Mouse (Mus musculus) mouse trophoblast stem cell (cell line): ENCODE measurements around the gene Hoxd3.

ENCODE experiments used
- in situ Hi-C, 2 experiments: fragments of 300-500 bp; cut with MseI, MboI; formaldehyde crosslinking; loops; 2 replicates in 1 of 2; 3 replicates in 1 of 2; pipeline ENCODE4 v1.15.1; 2025

Hoxd3 gene

DNA sequence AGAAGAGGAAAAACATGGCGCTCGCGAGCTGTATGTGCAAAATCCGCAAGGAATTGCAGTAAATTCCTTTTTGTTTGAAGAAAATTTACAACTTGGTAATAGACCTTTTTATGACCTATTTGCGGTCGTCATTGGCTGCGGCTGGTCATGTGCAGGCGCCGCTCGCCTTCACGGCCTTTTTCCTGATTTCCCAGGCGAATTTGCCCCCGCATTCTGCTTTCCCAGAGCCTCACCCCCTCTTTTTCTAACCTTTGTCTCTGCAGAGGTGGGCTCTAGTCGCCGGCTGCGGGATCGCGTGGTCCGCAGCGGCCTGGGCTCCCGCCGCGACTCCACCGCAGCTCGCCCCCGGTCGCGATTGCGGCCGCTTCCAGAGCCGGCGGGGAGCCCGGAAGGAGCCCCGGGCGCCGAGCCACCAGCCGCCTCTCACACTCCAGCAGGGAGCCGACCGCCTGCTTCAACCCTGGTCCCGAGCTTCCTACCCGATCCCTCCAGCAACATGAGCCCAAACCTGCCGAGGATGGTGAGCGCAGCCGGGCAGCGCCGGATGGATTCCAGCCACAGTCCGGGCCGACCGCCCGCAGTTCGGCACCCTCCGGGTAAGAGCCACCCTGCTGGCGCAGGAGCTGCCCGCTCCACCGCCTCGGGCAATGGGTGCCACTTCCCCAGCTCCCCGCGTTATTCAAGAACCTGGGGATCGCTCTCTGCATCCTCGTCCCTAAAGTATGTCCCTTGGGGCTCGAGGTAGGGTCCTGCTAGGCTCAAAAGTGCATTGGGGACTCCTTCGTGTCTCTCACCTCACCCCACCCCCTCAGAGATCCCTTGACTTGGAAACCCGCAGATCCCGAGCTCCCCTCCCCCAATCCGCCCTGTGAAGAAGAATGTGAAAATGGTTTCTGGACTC, at the start of gene Hoxd3, which contains the start of gene Hoxd4:
Gene Hoxd3 (plus strand): TSS at position 207 of the 901 bp plus-strand sequence.
Gene Hoxd4 (plus strand): TSS at position 209 of the 901 bp plus-strand sequence.
- in situ Hi-C loops: loop anchor here (5.0 to 25.0 kb wide), 3 partner anchors 430 to 875 kb away; no protein-coding TSS in a partner anchor

DNA sequence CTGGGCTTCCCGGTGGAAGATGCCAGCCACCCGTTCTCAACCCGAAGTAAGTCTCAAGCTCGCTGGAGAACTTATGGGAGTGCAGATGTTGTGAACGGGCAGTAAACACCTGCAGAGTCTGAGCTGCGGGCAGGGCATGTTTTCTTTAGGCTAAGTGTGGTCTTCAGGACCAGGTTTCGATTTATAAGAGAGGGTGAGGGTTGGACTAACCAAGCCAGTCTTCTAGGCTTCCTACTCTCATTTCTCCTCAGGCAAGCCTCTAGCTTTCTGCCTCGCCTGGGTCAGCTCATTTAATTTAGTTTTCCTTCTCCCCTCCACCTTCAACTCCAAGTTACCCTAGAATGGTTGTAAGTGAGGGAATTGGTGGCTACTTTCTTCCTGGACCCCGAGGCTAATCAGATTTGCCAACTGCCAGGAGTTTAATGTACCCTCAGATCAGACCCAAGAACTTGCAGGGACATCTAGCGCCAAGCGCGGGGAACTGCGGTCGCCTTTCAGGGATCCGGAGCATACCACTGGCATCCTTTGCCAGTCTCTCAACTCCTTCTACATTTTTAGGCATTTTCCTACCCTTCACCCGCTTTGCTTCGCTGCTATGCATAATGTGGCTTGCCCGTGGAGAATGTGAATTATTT, 48.3 kb upstream of the Hoxd3 start:
- in situ Hi-C loops: loop anchor here (10.0 kb wide), 2 partner anchors 359 to 369 kb away; no protein-coding TSS in a partner anchor

DNA sequence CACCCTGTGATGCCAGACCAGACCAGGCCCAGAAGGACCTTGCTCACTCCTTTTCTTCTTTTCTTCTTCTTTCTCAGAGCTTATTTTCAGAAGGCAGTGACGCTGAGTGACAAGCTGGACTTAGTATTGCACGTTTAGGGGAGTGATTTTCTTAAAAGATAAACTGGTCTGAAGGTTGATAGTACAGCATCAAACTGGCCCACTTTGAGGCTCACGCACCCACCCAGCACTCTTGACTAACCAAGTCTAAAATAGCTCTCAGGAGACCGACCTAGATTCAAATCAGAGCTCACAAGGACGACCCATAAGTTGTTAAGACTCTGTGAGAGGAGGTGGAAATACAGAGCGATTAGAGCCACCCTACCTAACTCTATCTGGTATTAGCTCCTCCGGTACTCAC, 45.3 kb upstream of the Hoxd3 start:
- in situ Hi-C loops: loop anchor here (10.0 kb wide), 2 partner anchors 362 to 372 kb away; no protein-coding TSS in a partner anchor

DNA sequence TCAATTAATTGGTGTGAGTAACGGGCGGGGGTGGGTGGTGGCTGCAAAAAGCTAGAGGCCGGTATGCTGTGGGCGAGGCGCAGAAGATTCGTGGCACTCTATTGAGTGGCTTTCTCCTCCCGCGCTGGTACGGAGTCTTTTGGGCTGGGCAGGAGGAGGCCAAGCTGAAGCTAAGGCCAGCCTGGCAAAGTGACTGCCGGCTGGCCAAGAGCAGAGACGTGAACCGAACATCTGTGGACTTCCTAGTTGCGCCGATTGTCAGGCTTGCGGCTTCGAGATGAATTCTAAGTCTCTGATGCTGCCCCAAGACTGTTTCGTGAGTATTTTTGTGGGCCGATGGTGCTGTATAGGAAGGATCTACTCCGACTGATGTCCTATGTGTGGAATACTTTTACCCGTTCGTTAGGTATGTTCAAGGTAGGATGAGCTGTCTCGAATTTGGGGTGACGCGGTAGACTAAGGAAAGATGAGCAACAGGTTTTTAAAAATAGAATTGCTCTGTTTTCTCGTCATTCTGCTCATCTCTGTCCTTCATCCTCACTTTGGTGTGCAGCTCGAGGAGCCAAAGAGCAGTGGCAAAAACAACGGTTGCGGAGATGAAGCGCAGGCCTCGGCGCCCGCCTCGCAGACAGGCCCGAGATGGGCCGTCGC, 44.4 kb upstream of the Hoxd3 start:
- in situ Hi-C loops: loop anchor here (10.0 kb wide), 2 partner anchors 363 to 373 kb away; no protein-coding TSS in a partner anchor

DNA sequence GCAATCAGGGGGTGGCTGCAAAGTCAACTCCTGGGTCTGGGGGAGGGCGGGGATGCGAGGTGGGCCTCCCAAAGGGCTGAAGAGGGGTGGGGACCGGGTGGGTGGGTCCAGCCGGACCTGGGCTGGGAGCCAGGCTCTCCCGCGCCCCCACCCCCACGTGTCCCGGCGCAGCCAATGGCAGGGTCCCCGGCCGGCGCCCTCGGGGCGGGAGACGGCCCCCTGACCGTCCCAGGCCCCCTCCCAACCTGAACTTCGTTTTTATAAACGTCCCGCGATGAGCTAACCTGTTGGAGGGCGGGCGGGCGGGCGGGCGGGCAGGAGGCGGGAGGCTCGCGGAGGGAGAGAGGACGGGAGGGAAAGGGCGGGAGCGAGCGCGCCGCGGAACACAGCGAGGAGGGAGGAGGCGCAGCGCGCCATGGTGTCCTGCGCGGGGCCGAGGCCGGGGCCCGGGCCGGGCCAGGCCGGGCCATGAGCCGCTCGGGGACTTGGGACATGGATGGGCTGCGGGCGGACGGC, 43.8 kb upstream of the Hoxd3 start, which contains the start of gene Hoxd13:
Gene Hoxd13 (plus strand): TSS at position 469 of the 516 bp plus-strand sequence.
- in situ Hi-C loops: loop anchor here (10.0 kb wide), 2 partner anchors 363 to 373 kb away; no protein-coding TSS in a partner anchor

DNA sequence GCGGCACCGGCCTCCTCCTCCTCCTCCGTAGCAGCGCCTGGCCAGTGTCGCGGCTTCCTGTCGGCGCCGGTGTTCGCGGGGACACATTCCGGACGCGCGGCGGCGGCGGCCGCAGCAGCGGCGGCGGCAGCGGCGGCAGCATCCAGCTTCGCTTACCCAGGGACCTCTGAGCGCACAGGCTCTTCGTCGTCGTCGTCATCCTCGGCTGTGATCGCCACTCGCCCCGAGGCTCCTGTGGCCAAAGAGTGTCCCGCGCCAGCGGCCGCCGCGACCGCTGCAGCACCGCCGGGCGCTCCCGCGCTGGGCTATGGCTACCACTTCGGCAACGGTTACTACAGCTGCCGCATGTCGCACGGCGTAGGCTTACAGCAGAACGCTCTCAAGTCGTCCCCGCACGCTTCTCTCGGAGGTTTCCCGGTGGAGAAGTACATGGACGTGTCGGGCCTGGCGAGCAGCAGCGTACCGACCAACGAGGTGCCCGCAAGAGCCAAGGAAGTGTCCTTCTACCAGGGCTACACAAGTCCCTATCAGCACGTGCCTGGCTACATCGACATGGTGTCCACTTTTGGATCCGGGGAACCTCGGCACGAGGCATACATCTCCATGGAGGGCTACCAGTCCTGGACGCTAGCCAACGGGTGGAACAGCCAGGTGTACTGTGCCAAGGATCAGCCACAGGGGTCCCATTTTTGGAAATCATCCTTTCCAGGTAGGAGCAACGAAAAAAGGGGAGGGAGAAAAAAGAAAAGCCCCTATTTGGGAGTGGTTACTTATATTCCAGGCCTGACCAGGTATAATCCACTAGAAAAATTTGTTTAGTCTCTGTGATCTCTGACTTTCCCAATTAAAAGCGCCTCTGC, 43.1 kb upstream of the Hoxd3 start:
- in situ Hi-C loops: loop anchor here (10.0 kb wide), 2 partner anchors 364 to 374 kb away; no protein-coding TSS in a partner anchor

DNA sequence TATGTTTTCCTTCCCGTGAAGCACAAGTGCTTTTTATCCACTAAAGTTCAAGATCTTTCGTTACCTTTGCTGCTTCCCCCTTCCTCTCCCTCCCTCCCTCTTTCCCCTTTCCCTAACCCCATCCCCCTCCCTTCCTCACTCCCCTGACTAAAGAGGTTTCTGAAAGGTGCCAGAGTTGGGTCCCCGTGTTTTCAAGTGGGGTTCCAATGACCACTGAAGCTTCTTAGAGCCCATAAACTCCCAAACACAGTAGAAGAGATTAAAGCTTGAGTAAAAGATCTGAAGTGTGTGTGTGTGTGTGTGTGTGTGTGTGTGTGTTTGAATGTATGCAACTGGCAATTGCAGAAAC, 42.5 kb upstream of the Hoxd3 start:
- in situ Hi-C loops: loop anchor here (10.0 kb wide), 2 partner anchors 364 to 374 kb away; no protein-coding TSS in a partner anchor

DNA sequence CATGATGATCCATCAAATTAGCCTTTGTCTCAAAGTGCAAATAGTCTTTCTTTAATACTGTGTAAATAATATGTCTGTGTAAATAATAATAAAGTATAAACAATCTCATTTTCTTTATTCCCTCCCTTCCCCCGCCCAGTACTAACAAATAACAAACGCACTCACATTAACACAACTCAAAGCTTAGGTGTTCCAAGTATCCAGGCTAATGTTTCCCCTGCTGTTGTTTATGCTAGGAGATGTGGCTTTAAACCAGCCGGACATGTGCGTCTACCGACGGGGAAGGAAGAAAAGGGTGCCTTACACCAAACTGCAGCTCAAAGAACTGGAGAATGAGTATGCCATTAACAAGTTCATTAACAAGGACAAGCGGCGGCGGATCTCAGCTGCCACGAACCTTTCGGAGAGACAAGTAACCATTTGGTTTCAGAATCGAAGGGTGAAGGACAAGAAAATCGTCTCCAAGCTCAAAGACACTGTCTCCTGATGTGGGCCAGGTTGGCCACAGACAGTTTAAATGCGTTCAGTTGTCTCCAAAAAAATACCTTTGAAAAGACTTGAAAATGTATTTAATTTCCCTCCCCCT, 42.0 kb upstream of the Hoxd3 start:
- in situ Hi-C loops: loop anchor here (10.0 kb wide), 2 partner anchors 365 to 375 kb away; no protein-coding TSS in a partner anchor

DNA sequence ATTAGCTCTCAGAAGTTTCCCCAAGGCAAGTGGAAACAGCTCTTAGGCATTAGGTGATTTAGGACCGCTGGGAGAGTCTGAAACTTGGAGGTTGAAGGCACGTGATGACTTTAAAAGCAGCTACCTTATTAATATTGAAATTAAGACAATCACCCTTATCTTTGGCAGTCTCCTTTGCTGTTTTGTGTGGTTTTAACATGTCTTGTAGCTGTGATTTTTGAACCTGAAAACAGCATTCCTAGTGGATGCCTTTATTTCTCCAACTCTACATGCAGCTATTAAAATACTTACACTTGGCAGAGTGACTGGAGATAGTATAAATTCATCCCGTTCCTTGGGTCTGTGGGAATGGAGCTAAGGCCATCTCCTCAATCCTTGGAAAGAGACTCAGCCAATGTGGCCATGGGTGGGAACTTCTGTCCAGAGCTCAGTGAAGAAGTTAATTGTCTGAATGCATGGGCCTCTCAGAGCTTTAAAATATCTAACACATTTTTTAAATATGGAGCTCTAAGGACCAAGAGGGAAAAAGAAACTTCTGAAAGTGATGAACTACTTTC, 41.0 kb upstream of the Hoxd3 start:
- in situ Hi-C loops: no loop called here

DNA sequence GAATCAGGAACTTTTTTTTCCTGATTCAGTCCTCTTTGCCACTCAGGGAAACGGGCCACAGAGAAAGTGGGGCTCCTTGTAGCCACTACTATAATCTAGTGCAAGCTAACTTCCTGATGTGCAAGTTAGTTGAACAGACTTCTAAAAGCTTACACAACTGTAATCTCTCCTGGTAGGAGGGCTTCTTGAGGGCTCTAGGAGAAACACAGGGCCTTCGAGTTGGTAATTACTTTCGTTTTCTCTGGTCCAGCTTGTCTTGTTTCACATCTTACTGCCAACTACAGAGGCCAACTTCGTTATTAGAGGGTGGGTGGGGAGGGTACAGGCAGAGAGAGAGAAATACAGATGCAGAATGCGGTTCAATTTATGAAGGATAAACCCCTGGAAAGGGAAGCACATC, 39.9 kb upstream of the Hoxd3 start:
- in situ Hi-C loops: no loop called here

DNA sequence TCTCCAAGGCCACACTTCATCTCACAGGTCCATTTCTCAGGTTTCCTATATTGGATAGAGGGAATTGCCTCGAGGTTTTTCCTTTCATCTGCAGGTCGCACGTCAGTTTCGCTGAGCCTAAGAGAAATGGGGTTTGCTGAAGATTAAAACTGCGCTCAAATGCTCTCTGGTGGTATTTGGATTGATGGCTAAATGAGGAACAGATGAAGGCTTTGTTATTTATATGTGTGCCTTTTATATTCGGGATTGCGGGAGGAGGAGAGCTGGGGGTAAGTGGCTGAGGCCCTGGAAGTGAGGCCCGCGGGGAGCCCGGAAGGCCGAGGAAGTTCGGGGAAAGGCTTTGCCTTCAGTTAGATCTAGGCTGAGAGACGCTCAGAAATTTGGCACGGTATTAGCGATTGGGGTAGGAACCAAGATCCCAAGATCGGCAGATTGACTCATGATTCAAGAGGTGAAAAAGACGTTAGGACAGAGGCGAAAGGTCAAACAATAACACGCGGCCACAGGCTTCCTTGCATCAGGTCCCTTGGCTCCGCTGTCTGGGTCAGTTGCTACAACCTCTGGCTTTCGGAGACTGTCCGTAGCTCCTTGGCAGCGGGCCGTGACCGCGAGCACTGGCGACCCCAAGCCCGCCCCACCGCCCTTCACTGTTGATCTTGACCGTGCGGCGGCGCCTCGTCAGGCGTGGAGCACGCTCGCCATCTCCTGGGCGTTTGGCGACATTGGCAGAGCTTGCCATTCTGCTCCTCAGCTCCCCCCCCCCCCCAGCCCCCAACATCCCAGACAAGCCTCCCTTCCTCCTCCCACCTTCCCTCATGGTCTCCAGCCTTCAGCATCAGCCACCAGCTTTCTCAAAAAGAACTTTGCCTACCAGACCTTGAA, 39.0 kb upstream of the Hoxd3 start:
- in situ Hi-C loops: no loop called here

DNA sequence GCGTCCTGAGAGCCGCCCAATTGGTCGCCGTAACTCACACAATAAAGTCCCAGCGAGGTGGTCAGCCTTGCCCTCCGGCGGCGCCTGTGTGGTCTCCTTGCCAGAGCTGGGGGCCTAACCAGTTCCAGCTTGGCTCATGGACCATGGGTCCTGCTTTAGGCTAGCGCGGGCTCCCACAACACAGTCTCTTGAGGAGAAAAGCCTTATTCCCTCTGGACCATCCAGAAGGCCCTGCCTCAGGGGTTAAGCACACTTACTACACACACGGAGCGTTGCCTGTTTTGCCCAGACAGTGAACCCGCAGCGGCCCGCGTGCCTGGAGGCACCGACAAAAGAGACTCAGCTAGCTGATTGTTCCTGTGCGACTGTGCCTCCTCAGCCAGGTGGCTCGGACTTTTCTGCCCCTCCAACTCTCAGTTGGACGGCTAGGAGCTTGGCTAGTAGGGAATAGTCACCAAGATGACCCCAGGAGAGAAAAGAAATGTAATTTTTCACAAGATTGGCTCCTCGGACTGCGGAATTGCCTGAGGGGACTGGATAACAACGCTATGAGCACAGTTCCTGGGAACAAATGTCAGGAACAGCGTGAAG, 37.8 kb upstream of the Hoxd3 start:
- in situ Hi-C loops: no loop called here

DNA sequence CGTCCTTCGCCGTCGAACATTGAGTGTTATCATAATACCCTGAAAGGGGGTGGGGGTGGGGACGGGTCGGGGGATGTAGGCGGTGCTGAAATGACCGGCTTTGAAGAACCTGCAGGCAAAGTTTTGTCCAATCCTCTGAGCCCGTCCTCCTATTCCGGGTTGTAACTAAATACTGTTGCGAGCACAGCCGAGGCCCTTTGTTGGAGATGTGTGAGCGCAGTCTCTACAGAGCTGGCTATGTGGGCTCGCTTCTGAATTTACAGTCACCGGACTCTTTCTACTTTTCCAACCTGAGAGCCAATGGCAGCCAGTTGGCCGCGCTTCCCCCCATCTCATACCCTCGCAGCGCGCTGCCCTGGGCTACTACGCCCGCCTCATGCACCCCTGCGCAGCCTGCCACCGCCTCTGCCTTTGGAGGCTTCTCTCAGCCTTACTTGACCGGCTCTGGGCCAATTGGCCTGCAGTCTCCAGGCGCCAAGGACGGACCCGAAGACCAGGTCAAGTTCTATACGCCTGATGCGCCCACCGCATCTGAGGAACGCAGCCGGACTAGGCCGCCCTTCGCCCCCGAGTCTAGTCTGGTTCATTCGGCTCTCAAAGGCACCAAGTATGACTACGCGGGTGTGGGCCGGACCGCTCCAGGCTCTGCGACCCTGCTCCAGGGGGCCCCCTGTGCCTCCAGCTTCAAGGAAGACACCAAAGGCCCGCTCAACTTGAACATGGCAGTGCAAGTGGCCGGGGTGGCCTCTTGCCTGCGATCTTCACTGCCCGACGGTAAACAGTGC, 36.7 kb upstream of the Hoxd3 start, which contains the start of gene Hoxd12:
Gene Hoxd12 (plus strand): TSS at position 133 of the 785 bp plus-strand sequence.
- in situ Hi-C loops: no loop called here

DNA sequence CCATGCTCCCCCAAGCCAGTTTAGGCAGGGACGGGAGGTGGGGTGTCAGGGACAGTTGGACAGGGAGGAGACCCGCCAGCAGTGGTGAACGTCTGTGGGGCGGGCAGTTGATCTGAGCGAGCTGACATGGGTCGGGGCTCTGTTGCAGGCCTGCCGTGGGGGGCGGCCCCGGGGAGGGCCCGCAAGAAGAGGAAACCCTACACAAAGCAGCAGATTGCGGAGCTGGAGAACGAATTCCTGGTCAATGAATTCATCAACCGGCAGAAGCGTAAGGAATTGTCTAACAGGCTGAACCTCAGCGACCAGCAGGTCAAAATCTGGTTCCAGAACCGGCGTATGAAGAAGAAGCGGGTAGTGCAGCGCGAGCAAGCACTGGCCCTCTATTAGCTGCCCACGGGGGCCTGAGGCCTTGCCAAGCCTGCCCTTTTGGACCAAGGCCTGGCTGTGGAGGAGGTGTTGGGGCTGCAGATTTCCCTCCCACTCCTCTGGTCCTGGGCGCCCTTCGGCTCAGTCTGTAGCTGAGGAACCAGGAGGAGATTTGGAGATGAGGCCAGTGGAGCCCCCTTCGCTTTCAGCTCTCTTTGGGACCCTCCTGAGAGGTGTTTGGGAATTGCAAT, 36.0 kb upstream of the Hoxd3 start:
- in situ Hi-C loops: no loop called here

DNA sequence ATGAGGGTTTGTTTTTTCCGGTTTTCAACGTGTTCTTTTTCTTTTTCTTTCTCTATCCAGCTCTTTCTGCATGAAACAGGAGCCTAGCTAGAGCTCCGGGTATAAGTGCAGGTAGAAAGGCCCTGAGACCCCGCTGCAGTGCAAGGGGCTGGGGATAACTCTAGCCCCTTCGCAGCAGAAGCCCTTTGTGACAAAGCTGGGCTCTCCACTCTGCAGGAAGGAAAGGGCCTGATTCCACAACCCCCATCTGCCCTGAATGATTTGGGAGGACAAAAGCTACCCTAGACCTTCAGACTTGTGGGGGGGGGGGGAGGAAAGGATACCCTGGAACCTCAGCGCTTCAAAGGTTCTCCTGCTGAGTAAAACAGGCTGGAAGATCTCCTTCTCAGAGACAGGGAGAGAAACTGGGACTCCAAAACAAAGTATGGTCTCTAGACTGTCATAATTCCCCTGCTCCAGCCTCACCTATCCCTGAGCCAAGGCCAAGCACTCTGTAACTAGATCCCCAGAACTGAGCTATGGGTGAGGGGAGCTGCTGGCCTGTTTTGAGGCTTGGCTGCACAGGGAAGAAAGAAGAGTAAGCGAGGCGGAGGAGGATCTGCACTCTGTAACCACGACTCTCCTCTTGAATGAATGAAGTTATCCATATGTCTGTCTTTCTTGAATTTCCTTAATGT, 35.2 kb upstream of the Hoxd3 start:
- in situ Hi-C loops: no loop called here

DNA sequence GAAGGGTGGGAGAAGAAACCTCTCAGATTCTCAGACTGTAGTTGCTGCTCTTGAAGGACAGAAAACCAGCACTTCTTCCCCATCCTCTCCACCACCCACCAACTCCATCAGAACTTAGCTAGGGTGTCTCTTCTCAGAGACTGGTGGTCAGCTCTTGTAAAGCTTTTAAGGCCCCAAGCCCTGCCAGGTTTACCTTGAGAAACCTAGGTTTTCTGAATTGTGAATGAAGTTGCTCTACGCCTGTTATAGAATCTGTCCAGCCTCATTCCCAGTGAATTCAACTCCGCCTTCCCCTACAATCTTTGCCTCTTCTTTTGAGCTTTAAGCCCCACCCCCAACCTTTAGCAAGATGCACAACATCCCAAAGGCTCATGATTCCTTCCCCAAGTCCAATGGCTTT, 34.6 kb upstream of the Hoxd3 start:
- in situ Hi-C loops: no loop called here
